Mouse (Mus musculus) hindbrain, embryonic 12.5 days (tissue): ENCODE data around the gene Hoxa5. TPM values are rescaled to one million over a fixed set of nuclear protein-coding genes. Genes with fewer than 3 reads are reported as not detected.

ENCODE experiments used
- ATAC-seq: fragments of 200-750 bp; cut with Nextera tagmentation; 2 replicates; pipeline ENCODE4 v1.8.0; 2017; ENCODE audit warnings: moderate TSS enrichment; ENCODE audit not compliant: low FRiP score
- H3K27ac ChIP-seq: fragments of 300-500 bp; sonication (generic); 2 replicates; pipeline ENCODE4 v1.5.1; 2016; ENCODE audit warnings: mild to moderate bottlenecking
- H3K27me3 ChIP-seq: fragments of 300-500 bp; sonication (generic); 2 replicates; pipeline ENCODE4 v1.6.1; 2016; ENCODE audit warnings: mild to moderate bottlenecking
- H3K36me3 ChIP-seq: fragments of 300-500 bp; sonication (generic); 2 replicates; pipeline ENCODE4 v1.6.1; 2016; ENCODE audit warnings: mild to moderate bottlenecking
- H3K4me1 ChIP-seq: fragments of 300-500 bp; sonication (generic); 2 replicates; pipeline ENCODE4 v1.6.1; 2016
- H3K4me2 ChIP-seq: fragments of 300-500 bp; sonication (generic); replicated peaks from 2 replicates; pipeline ENCODE4 v1.6.1; 2016; ENCODE audit warnings: mild to moderate bottlenecking
- H3K4me3 ChIP-seq: fragments of 300-500 bp; sonication (generic); 2 replicates; pipeline ENCODE4 v1.5.1; 2016; ENCODE audit warnings: mild to moderate bottlenecking
- H3K9ac ChIP-seq: fragments of 300-500 bp; sonication (generic); 2 replicates; pipeline ENCODE4 v1.6.1; 2016; ENCODE audit warnings: mild to moderate bottlenecking, moderate library complexity
- H3K9me3 ChIP-seq: fragments of 300-500 bp; sonication (generic); replicated peaks from 2 replicates; pipeline ENCODE4 v1.6.1; 2016; ENCODE audit warnings: mild to moderate bottlenecking
- WGBS: fragments of 180-500 bp; shearing (Covaris S2); methylation state at CpG from one replicate; pipeline ENCODE4 v1.1.7; 2016; 5-methylcytosine and 5-hydroxymethylcytosine counted together
- polyA plus RNA-seq: library from polyadenylated mRNA; unstranded; fragments of >200 nt; fragmentation: Nextera tagmentation; extraction: Ambion mirVana; gene quantifications from 2 replicates; pipeline ENCODE4 v1.2.1, GENCODE M21; 2016

The Hoxa5 gene
- polyA plus RNA-seq, 1 experiment from 2014 or later: 53.4 TPM

DNA sequence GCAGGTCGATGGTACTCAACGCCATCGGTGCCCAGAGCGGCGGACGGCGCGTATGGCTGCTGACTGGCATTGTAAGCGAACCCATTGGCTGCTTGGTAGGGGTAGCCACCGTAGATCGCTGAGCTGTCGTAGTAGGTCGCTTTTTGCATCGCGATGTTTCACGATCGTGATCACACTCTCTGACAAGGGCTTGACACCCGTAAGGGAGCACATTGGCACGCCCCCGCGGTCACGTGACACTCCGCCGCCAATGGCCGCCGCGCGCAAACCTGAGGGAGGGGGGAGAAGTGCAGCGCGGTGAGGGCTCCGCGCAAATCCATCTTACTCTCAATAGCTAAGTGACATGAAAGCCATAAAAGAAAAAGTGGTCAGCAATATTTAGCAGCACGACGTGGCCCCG, 31.9 kb downstream of the Hoxa5 start:
- H3K9me3 ChIP-seq: no peaks in the 10 kb centered on the region
- under 1% methylated on average over 35 of the region's 35 CpGs for WGBS
- H3K4me2 ChIP-seq: peak overlapping the region; percentile 88
- H3K4me1 ChIP-seq: peaks cover 27% of the 10 kb centered on the region
- peak overlapping the region; percentile 99 for H3K27ac ChIP-seq
- H3K4me3 ChIP-seq: peak overlapping the region; percentile 66
- peak; percentile 80 for ATAC-seq
- peaks cover 82% of the 10 kb centered on the region for H3K27me3 ChIP-seq
- H3K36me3 ChIP-seq: no peaks in the 10 kb centered on the region
- H3K9ac ChIP-seq: peak overlapping the region; percentile 97

DNA sequence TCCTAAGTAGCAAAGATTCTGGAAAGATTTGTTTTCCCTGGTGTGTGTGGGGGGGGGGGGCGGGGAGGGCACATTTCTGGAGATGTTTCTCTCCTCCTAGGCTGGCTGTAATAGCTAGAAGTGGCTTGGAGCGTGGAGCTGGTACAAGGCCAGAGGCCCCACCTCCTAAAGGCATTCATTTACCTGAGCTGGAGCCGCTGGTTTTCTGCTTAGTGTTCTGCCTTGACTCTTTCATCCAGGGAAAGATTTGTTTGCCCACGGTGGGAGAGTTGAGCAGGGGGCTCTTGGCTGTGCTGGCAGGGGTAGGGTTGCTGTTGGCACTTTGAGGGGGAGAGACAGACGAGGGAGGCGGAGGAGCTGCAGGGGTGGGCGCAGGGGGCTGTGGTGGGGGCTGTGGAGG, 32.4 kb downstream of the Hoxa5 start:
- Histone ChIP-seq H3K4me2 (peak overlapping the region; percentile 88), H3K4me3 (peak overlapping the region; percentile 66), H3K9ac (peak overlapping the region; percentile 97), H3K4me1 (peaks cover 27% of the 10 kb centered on the region), H3K36me3 (no peaks in the 10 kb centered on the region), H3K27ac (peak overlapping the region; percentile 99), H3K27me3 (peaks cover 81% of the 10 kb centered on the region), H3K9me3 (no peaks in the 10 kb centered on the region)
- 6% methylated on average over 7 of the region's 7 CpGs for WGBS
- ATAC-seq: peak; percentile 2; the same call in 1 of the 2 replicates

DNA sequence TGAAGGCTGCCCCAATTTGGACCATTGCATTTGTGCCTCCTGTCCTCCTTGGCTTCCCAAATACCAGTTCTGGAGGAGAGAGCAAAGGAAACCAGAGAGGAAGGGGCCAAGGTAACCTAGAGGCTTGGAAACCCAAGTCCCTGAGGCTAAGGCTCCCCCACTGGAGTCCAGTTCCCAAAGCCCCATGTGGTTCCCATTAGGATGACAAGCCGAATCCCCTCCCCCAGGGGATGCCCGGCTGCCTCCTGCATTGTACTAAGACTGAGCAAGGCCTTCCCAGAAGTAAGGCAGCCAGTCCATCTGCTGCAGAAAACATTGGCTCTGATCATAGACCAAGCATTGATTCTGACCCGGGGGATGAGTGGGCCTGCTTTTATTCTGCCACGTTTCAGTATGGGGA, 33.1 kb downstream of the Hoxa5 start:
- Histone ChIP-seq H3K9me3 (no peaks in the 10 kb centered on the region), H3K4me2 (peak overlapping the region; percentile 88), H3K4me3 (peak overlapping the region; percentile 66), H3K27me3 (peaks cover 75% of the 10 kb centered on the region), H3K9ac (peak overlapping the region; percentile 97), H3K27ac (peak overlapping the region; percentile 99), H3K4me1 (peaks cover 27% of the 10 kb centered on the region), H3K36me3 (no peaks in the 10 kb centered on the region)
- no peak for ATAC-seq
- WGBS: 3% methylated on average over 4 of the region's 4 CpGs

DNA sequence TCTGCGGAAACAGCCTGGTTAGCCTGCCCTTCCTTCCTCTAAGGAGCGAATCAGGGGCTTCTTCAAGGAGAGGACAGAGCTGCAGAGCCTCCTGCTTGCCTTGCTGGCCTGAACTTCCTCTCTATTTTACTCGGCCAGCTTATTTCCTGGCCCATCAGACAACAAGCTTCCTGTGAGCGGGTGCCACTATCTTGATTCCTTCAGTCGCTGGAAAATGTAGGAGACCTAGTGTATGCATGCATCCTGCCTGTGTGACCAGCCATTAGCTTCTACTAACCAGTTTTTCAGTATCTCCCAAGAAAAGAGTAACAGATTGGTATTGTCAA, 33.5 kb downstream of the Hoxa5 start:
- ATAC-seq: no peak
- H3K9ac ChIP-seq: peak overlapping the region; percentile 97
- peaks cover 27% of the 10 kb centered on the region for H3K4me1 ChIP-seq
- peak overlapping the region; percentile 66 for H3K4me3 ChIP-seq
- peak overlapping the region; percentile 99 for H3K27ac ChIP-seq
- H3K36me3 ChIP-seq: no peaks in the 10 kb centered on the region
- peaks cover 72% of the 10 kb centered on the region for H3K27me3 ChIP-seq
- WGBS: 10% methylated on average over 5 of the region's 5 CpGs
- H3K9me3 ChIP-seq: no peaks in the 10 kb centered on the region
- H3K4me2 ChIP-seq: peak overlapping the region; percentile 88

DNA sequence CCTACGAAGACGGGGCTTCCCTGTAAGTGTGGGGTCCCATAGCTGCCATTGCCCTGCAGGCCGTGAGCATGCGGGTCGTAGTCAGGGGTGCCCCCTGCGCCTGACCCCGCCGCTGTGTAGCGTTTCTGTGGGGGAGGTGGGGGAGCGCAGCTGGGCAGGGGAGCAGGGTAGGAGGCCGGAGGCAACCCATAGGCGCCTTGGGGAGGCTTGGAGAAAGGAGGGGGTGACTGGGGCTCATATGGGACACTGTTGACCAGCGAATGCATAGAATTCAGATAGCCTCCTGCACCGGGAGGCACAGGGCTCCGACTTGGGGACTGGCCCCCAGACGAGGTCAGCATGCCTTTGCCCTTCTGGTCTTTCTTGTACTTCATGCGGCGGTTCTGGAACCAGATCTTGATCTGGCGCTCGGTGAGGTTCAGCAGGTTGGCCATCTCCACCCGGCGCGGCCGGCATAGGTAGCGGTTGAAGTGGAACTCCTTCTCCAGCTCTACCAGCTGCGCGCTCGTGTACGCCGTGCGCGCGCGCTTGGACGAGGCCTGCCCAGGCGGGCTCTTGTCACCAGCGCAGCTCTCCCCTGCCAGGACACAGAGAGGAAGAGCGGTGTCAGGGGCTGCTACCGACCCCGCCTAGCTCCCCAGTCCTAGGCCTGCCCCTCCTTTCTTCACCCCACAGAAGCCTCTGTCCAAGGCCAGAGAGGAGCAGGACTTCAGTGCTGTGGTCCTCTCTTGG, 34.1 kb downstream of the Hoxa5 start:
- H3K4me3 ChIP-seq: peak overlapping the region; percentile 66
- 0 out of 2 replicates have a peak, but pooled peaks have one; percentile 5 for ATAC-seq
- H3K4me2 ChIP-seq: peak overlapping the region; percentile 88
- H3K9ac ChIP-seq: peak overlapping the region; percentile 97
- 1% methylated on average over 40 of the region's 40 CpGs for WGBS
- H3K9me3 ChIP-seq: no peaks in the 10 kb centered on the region
- peaks cover 27% of the 10 kb centered on the region for H3K4me1 ChIP-seq
- peaks cover 72% of the 10 kb centered on the region for H3K27me3 ChIP-seq
- H3K27ac ChIP-seq: peak overlapping the region; percentile 99
- no peaks in the 10 kb centered on the region for H3K36me3 ChIP-seq

DNA sequence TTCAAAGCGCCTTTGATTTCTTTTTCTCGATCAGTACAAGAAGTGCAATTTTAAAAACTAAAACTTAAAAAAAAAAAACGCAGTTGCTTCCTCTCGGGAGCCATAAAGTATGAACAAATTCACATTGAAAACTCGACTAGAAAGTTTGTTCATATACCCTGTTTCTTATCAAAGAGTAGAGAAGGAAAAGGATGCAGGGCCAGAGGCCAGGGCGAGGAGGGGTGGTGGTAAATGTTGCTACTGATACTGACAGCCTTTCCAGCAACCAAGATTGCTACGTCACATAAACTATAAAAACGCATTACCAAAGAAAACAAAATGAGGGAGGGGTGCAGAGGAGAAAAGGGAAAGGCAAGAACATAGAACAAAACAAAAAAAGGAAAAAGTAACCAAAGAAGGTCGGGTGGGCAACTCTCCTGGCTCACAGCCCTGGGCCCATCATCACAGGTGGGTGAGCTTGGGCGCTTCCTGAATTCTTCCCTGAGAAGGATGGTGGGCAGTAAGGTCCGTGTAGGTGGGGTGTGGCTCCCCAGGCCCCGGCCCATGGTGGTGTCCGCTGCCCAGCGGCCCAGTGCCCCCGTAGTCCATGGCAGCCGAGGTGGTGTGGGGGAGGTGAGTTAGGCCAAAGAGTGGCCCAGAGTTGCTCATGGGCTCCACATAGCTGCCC, 34.8 kb downstream of the Hoxa5 start:
- Histone ChIP-seq H3K27me3 (peaks cover 71% of the 10 kb centered on the region), H3K27ac (peak overlapping the region; percentile 99), H3K9me3 (no peaks in the 10 kb centered on the region), H3K9ac (peak overlapping the region; percentile 97), H3K4me2 (peak overlapping the region; percentile 88), H3K4me3 (peak overlapping the region; percentile 66), H3K4me1 (peaks cover 27% of the 10 kb centered on the region), H3K36me3 (no peaks in the 10 kb centered on the region)
- ATAC-seq: no peak
- WGBS: 6% methylated on average over 16 of the region's 16 CpGs

DNA sequence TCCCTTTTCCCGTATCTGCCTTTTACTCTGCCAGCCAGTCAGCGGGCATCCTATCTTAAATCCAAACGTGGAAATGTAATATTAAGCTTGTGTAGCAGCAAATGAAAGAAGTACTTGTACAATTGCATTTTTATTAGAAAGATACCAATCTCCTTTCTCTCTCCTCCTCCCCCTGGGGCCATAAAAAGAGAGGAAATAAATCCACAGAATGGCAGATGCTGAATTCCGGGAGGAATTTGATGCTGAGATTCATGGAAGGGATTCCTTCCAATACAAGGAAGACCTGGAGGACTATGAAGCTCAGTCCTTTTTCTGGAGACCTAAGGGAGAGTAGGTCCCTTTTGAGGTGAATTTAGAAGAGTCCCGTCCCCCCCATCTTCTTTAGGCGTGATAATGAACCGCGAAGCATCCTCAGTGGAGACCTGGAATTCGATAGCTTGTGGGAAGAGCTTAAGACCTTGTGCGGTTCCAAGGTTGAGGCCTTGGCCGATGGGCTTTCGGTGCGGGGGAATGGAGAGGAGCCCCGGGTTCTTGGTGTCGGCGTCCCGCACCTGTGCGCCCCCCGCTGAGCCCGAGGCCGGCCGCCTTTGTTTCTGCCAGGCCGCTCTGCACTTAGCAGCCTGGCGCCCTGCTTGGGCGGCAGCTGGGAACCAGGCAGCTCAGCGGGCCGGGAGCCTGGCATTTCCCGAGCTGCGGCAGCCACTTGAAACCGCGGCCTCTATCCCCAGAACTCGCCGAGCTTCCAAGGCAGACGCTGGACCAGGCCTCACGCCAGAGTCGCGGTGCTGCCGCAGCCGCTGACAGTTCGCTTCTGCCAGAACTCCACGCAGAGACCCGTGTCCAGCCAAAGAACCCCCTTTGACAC, 36.0 kb downstream of the Hoxa5 start:
- under 1% methylated on average over 41 of the region's 42 CpGs for WGBS
- peak overlapping the region; percentile 88 for H3K4me2 ChIP-seq
- ATAC-seq: no peak
- H3K27ac ChIP-seq: peak overlapping the region; percentile 99
- H3K9me3 ChIP-seq: no peaks in the 10 kb centered on the region
- peak overlapping the region; percentile 66 for H3K4me3 ChIP-seq
- no peaks in the 10 kb centered on the region for H3K36me3 ChIP-seq
- H3K4me1 ChIP-seq: peaks cover 27% of the 10 kb centered on the region
- H3K9ac ChIP-seq: peak overlapping the region; percentile 97
- peaks cover 72% of the 10 kb centered on the region for H3K27me3 ChIP-seq

DNA sequence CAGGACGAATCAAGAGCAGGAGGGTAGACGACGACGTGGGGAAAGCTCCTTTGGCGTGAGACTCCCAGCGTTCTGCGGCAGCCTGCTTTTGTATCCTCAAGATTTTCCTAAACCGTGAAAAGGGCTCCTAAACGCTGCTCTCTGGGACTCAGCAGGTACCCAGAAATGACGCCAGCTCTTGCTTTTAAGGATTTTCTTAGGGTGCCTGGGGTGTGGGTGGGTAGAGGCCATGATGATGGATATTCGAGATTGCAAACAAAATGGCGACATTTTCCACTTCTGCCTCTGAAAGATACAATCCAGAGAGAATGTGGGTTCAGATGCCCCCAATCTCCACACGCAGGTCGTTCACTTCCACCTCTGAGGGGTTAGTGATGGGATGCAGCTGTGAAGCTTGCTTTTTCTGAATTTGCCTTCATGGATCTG, 36.6 kb downstream of the Hoxa5 start:
- Histone ChIP-seq H3K4me1 (peaks cover 27% of the 10 kb centered on the region), H3K9ac (peak overlapping the region; percentile 97), H3K9me3 (no peaks in the 10 kb centered on the region), H3K36me3 (no peaks in the 10 kb centered on the region), H3K27ac (peak overlapping the region; percentile 99), H3K4me2 (peak overlapping the region; percentile 88), H3K27me3 (peaks cover 69% of the 10 kb centered on the region), H3K4me3 (peak overlapping the region; percentile 66)
- under 1% methylated on average over 14 of the region's 14 CpGs for WGBS
- ATAC-seq: no peak

DNA sequence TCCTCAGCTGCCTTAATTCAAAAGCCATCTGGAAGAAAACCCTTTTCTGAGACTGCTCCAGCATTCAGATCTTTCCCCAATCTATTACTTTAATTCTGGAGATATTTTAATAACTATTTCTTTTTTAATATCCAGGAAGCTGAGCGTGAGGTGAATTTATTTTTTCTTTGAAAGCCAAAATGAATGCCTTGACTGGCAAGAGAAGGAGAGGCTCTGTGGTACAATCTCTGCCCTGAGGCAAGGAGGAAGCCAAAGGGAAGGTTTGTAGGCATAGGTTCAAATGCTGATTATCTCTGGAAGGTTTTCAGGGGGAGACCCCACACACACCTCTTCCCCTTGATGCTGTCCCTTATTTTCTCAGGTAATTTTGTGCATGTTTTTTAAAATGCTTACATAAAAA, 37.2 kb downstream of the Hoxa5 start:
- Histone ChIP-seq H3K27ac (peak overlapping the region; percentile 99), H3K4me3 (peak overlapping the region; percentile 66), H3K27me3 (peaks cover 63% of the 10 kb centered on the region), H3K9ac (peak overlapping the region; percentile 97), H3K9me3 (no peaks in the 10 kb centered on the region), H3K4me2 (peak overlapping the region; percentile 88), H3K36me3 (no peaks in the 10 kb centered on the region), H3K4me1 (peaks cover 23% of the 10 kb centered on the region)
- no peak for ATAC-seq
- WGBS: 8% methylated on average over 1 of the region's 1 CpGs

DNA sequence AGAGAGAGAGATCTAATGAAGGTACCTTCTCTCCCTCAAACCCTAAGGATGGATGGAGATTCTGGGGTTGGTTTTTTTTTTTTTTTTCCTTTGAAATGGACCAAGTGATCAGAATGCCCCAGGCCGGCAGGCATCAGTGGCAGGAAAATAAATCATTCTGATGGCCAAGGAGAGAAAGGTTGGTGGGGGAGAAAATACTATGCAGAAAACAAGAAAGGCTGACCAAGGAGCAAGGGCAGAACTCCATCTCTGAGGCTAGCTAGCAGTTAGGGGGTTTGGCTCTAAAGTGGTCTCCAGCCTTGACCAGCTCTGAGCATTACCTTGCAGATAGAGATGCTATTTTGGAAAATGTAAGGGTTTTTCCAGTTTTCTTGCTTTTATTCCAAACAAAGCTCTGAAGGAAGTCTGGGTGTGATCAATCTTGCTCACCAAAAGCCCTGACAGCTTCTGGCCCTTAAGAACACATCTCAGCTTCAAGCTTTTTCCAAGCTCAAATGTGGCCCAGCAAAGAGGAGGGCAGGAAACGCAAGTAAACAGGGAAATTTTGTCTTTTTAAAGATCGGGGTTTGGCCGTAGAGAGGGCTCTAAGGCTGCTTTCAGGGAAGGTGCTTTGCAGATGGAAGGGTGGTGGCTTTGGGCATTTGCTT, 37.8 kb downstream of the Hoxa5 start:
- Histone ChIP-seq H3K27ac (peak overlapping the region; percentile 99), H3K4me3 (peak overlapping the region; percentile 66), H3K9me3 (no peaks in the 10 kb centered on the region), H3K9ac (peak overlapping the region; percentile 97), H3K4me1 (peaks cover 17% of the 10 kb centered on the region), H3K4me2 (peak overlapping the region; percentile 88), H3K36me3 (no peaks in the 10 kb centered on the region), H3K27me3 (peaks cover 57% of the 10 kb centered on the region)
- no peak for ATAC-seq
- WGBS: 4% methylated on average over 4 of the region's 4 CpGs

DNA sequence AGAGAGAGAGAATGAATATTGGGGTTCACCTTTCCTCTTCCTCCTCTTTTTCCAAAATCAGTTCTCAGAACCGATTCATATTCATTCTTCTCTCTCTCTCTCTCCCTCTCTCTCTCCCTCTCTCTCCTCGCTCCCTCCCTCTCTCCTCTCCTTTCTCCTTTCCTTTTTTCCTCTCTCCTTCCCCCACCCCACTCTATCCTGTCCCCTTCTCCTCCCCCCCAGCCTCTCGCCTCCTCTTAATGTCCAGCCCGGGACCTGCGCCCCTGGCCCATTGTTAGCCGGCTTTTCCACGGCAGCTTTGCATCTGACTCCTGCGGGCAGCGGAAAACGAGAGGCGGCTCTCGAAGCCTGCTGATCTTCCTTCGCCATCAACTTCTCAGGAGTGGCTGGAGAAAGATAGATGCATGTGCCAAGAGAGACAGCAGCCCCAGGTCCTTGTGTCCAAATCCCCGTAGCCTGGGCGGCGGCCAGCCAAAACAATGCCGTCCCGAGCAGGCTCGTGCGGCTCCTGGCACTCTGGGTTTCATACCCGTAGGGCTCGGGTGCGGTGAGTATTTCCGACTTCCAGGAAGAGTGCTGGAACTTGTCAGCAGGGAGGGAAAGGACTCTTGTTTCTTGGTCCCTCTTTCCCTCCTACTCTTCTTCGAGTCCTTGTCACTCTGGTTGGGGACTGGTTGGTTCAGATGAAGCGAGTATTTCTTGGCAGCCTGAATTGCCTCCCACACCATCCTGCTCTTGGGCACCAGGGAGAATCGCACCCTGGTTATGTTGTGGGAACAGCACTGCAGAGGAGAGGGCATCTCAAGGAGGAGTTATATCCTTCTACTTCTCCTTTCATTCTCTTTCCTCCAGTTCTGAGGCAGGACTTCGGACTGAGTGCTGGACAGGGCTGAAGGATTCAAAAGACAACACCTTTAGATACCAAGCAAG, 38.7 kb downstream of the Hoxa5 start:
- H3K4me3 ChIP-seq: peak overlapping the region; percentile 66
- H3K27ac ChIP-seq: peak overlapping the region; percentile 99
- no peaks in the 10 kb centered on the region for H3K36me3 ChIP-seq
- 1% methylated on average over 28 of the region's 28 CpGs for WGBS
- peak overlapping the region; percentile 97 for H3K9ac ChIP-seq
- ATAC-seq: no peak
- H3K4me1 ChIP-seq: peaks cover 8% of the 10 kb centered on the region
- no peaks in the 10 kb centered on the region for H3K9me3 ChIP-seq
- H3K27me3 ChIP-seq: peaks cover 49% of the 10 kb centered on the region
- H3K4me2 ChIP-seq: peak overlapping the region; percentile 88
